Mouse (Mus musculus) liver, embryonic 14.5 days (tissue): Measurements from ENCODE around the gene Auts2. TPM values are rescaled to one million over a fixed set of nuclear protein-coding genes. Genes with fewer than 3 reads are reported as not detected.

Experiments
- ATAC-seq: fragments of 200-750 bp; cut with Nextera tagmentation; 2 replicates; pipeline ENCODE4 v1.8.0; 2017; ENCODE audit warnings: moderate number of reproducible peaks, mild to moderate bottlenecking, moderate library complexity; ENCODE audit not compliant: insufficient read depth
- DNase-seq, 3 experiments: peaks; one replicate each; pipeline ENCODE4 v3.0.0-alpha.2; 2012 to 2013; ENCODE audit warnings: low read depth in 3 of 3, low spot score in 3 of 3
- H3K27ac ChIP-seq: fragments of 300-500 bp; sonication (generic); 2 replicates; pipeline ENCODE4 v1.5.1; 2014; ENCODE audit warnings: moderate library complexity, mild to moderate bottlenecking, control low read depth, inconsistent platforms
- H3K27me3 ChIP-seq: fragments of 300-500 bp; sonication (generic); 2 replicates; pipeline ENCODE4 v1.6.1; 2014; ENCODE audit warnings: mild to moderate bottlenecking, low read length, moderate library complexity; ENCODE audit not compliant: control insufficient read depth, insufficient read depth
- H3K36me3 ChIP-seq: fragments of 300-500 bp; sonication (generic); replicated peaks from 2 replicates; pipeline ENCODE4 v1.6.1; 2014; ENCODE audit warnings: low read depth; ENCODE audit not compliant: control insufficient read depth, insufficient read depth
- H3K4me1 ChIP-seq, 2 experiments: fragments of 200-500 bp in 1 of 2; fragments of 300-500 bp in 1 of 2; sonication (generic) in 1 of 2; replicated peaks; 2 replicates each; pipeline ENCODE4 v1.6.1; 2012 to 2014; ENCODE audit warnings: antibody characterized with exemption in 1 of 2, inconsistent platforms in 1 of 2, low read length in 1 of 2; ENCODE audit not compliant: control insufficient read depth in 2 of 2, insufficient read depth in 2 of 2
- H3K4me2 ChIP-seq: fragments of 300-500 bp; sonication (generic); 2 replicates; pipeline ENCODE4 v1.6.1; 2014; ENCODE audit warnings: low read depth, mild to moderate bottlenecking, control low read depth, moderate library complexity
- H3K4me3 ChIP-seq, 2 experiments: fragments of 200-500 bp in 1 of 2; fragments of 300-500 bp in 1 of 2; sonication (generic) in 1 of 2; 2 replicates each; pipeline ENCODE4 v1.5.1; 2012 to 2014; ENCODE audit warnings: low read depth in 2 of 2, low read length in 2 of 2, mild to moderate bottlenecking in 2 of 2, control low read depth in 1 of 2, inconsistent platforms in 1 of 2, moderate library complexity in 1 of 2; ENCODE audit not compliant: insufficient read depth in 1 of 2
- H3K9ac ChIP-seq: fragments of 300-500 bp; sonication (generic); replicated peaks from 2 replicates; pipeline ENCODE4 v1.6.1; 2014; ENCODE audit warnings: mild to moderate bottlenecking, control low read depth, moderate library complexity
- H3K9me3 ChIP-seq: fragments of 300-500 bp; sonication (generic); 2 replicates; pipeline ENCODE4 v1.6.1; 2016; ENCODE audit warnings: low read length, mixed read lengths; ENCODE audit not compliant: control insufficient read depth
- CTCF ChIP-seq: IDR thresholded peaks from 2 replicates; pipeline ENCODE4 v1.5.1; 2016; ENCODE audit warnings: antibody characterized with exemption, low read depth, control low read depth
- EP300 ChIP-seq: IDR thresholded peaks from 2 replicates; pipeline ENCODE4 v1.6.1; 2016; ENCODE audit warnings: antibody characterized with exemption, low read depth
- WGBS: fragments of 180-500 bp; shearing (Covaris S2); extraction: QIAGEN DNeasy Blood & Tissue Kit; methylation state at CpG from one replicate; pipeline ENCODE4 v1.1.7; 2014; ENCODE audit not compliant: insufficient replicate concordance; 5-methylcytosine and 5-hydroxymethylcytosine counted together
- polyA plus RNA-seq, 2 experiments: library from polyadenylated mRNA; depleted of rRNA in 1 of 2; stranded (reverse) in 1 of 2; unstranded in 1 of 2; fragments of >200 nt; fragmentation: Nextera tagmentation in 1 of 2; extraction: Ambion mirVana in 1 of 2; gene quantifications; 2 replicates each; pipeline versions ENCODE4 v1.2.1 to v1.2.3; 2012 to 2014

The Auts2 gene
- polyA plus RNA-seq, 2 experiments = 0.77 to 1.6 TPM

GRCm38 (mm10) chr5:131783241-131783640 lies 759.9 kb downstream of the Auts2 start:
- Histone ChIP-seq H3K9me3 (no peaks in the 10 kb centered on the region), H3K4me2 (no peak overlapping the region), H3K27me3 (no peaks in the 10 kb centered on the region), H3K9ac (no peak overlapping the region), H3K4me1 (no peaks in the 10 kb centered on the region), H3K27ac (no peak overlapping the region), H3K36me3 (no peaks in the 10 kb centered on the region), H3K4me3 (no peak overlapping the region)
- TF ChIP-seq EP300 (no peak), CTCF (no peak)
- 54% methylated on average over 3 of the region's 3 CpGs for WGBS
- ATAC-seq = no peak
- no peak for DNase-seq

GRCm38 (mm10) chr5:131781063-131781462 lies 762.1 kb downstream of the Auts2 start:
- no peak for ATAC-seq
- H3K4me2 ChIP-seq = no peak overlapping the region
- H3K9ac ChIP-seq = no peak overlapping the region
- no peak for DNase-seq
- no peaks in the 10 kb centered on the region for H3K9me3 ChIP-seq
- TF ChIP-seq EP300 = no peak
- TF ChIP-seq CTCF = no peak
- no peaks in the 10 kb centered on the region for H3K36me3 ChIP-seq
- H3K4me1 ChIP-seq = no peaks in the 10 kb centered on the region
- 76% methylated on average over 14 of the region's 14 CpGs for WGBS
- no peak overlapping the region for H3K27ac ChIP-seq
- H3K4me3 ChIP-seq = no peak overlapping the region
- H3K27me3 ChIP-seq = no peaks in the 10 kb centered on the region

GRCm38 (mm10) chr5:131779171-131779570 lies 764.0 kb downstream of the Auts2 start:
- Histone ChIP-seq H3K9ac (no peak overlapping the region), H3K36me3 (no peaks in the 10 kb centered on the region), H3K27me3 (no peaks in the 10 kb centered on the region), H3K27ac (no peak overlapping the region), H3K9me3 (no peaks in the 10 kb centered on the region), H3K4me3 (no peak overlapping the region), H3K4me1 (no peaks in the 10 kb centered on the region), H3K4me2 (no peak overlapping the region)
- ATAC-seq (no peak), DNase-seq (no peak)
- TF ChIP-seq CTCF (no peak), EP300 (no peak)

GRCm38 (mm10) chr5:131775672-131776071 lies 767.5 kb downstream of the Auts2 start:
- TF ChIP-seq EP300 (no peak), CTCF (no peak)
- no peak for ATAC-seq
- H3K4me2 ChIP-seq = no peak overlapping the region

GRCm38 (mm10) chr5:131775222-131775621 lies 767.9 kb downstream of the Auts2 start:
- Histone ChIP-seq H3K4me3 (no peak overlapping the region), H3K9me3 (no peaks in the 10 kb centered on the region), H3K27ac (no peak overlapping the region), H3K4me2 (no peak overlapping the region), H3K9ac (no peak overlapping the region), H3K4me1 (no peaks in the 10 kb centered on the region), H3K36me3 (no peaks in the 10 kb centered on the region), H3K27me3 (no peaks in the 10 kb centered on the region)
- no peak for DNase-seq
- no peak for ATAC-seq
- WGBS = 67% methylated on average over 12 of the region's 12 CpGs
- no peak for TF ChIP-seq CTCF
- TF ChIP-seq EP300 = no peak

More at GRCm38 (mm10) chr5:131775672-131776071, 767.5 kb downstream of the Auts2 start:
- DNase-seq = no peak
- no peaks in the 10 kb centered on the region for H3K36me3 ChIP-seq
- no peak overlapping the region for H3K27ac ChIP-seq
- H3K9ac ChIP-seq = no peak overlapping the region
- 57% methylated on average over 5 of the region's 5 CpGs for WGBS
- H3K4me1 ChIP-seq = no peaks in the 10 kb centered on the region
- no peaks in the 10 kb centered on the region for H3K27me3 ChIP-seq
- H3K4me3 ChIP-seq = no peak overlapping the region
- H3K9me3 ChIP-seq = no peaks in the 10 kb centered on the region
